Mouse (Mus musculus): ENCODE measurements around the gene Gm15128. TPM values are rescaled to one million over a fixed set of nuclear protein-coding genes. Genes with fewer than 3 reads are reported as not detected.

Gene Gm15128
- polyA plus RNA-seq (2015; fragmentation: Nextera tagmentation; extraction: Ambion mirVana) = not detected in 2 replicates

GRCm38 (mm10) chrX:147765691-147766090 lies at the start of gene Gm15128:
Gene Gm15128 (plus strand): TSS chrX:147765991.

Other genes with a start within 250 kb of the Gm15128 start
- 6.9 and 11.2 TPM in 2 replicates for gene Lrch2, start 211.9 kb upstream of the Gm15128 start, polyA plus RNA-seq (2015; fragmentation: Nextera tagmentation; extraction: Ambion mirVana)
- gene Gm15080, start 227.0 kb downstream of the Gm15128 start, polyA plus RNA-seq (2015; fragmentation: Nextera tagmentation; extraction: Ambion mirVana) = not detected in 2 replicates